Mouse (Mus musculus): Measurements from ENCODE around the gene Muc5b. TPM values are rescaled to one million over a fixed set of nuclear protein-coding genes. Genes with fewer than 3 reads are reported as not detected.

Gene Muc5b
- polyA plus RNA-seq, 1 experiment, result not detected

DNA sequence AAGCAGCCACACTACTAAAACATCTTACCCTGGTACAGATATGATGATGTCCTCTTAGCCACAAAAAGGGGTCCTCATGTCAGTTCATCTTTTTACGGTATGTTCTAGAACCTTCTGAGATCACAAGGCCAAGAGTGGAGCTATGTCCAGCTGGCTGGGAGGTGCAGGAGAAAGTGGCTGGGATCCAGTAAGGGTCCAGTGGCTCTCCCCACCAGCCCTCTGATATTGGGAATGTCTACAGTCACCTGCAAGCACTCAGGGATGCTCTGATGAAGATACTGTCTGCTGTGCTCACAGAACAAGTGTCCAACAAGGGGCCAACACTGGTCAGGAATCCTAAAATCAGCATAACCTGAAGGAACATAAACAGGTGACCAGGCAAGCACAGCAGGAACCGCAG is 79.5 kb downstream of the Muc5b start, which contains the start of gene Tollip:
Tollip (minus strand) TSS at position 101 of the 400 bp plus-strand sequence.
- no peaks in the 10 kb centered on the region; the same call in 1 of the 2 replicates for H3K4me1 ChIP-seq (ENCODE audit: control insufficient read depth, insufficient read depth, low read length)
- TF ChIP-seq POLR2A (IDR thresholded peaks at IDR 0.05; ENCODE audit: borderline replicate concordance, control insufficient read depth, low read depth, low read length) (no peak), CTCF (IDR thresholded peaks at IDR 0.05; ENCODE audit: control insufficient read depth, insufficient read depth, low read length) (no peak)
- no peak within 1 kb of the TSS for H3K4me3 ChIP-seq (replicated peaks; ENCODE audit: control insufficient read depth, low read depth, low read length)
- 78% methylated on average over 2 of the region's 2 CpGs for WGBS
- no peak within 1 kb of the TSS for H3K27ac ChIP-seq (ENCODE audit: control insufficient read depth, insufficient read depth, low read depth, low read length, poor library complexity)

Other genes with a start within 250 kb of the Muc5b start
- gene Muc6, start 183.8 kb upstream of the Muc5b start, polyA plus RNA-seq (2011; ENCODE audit: insufficient read depth, insufficient read length, low replicate concordance, missing spikeins), result 0.25 TPM in 1 of 2 replicates, not detected in the other
- 0.75 TPM in 1 of 2 replicates, not detected in the other for gene Muc2, start 148.7 kb upstream of the Muc5b start, polyA plus RNA-seq (2011; ENCODE audit: insufficient read depth, insufficient read length, low replicate concordance, missing spikeins)
- gene Muc5ac, start 50.1 kb upstream of the Muc5b start, polyA plus RNA-seq (2011; ENCODE audit: insufficient read depth, insufficient read length, low replicate concordance, missing spikeins), result not detected in 2 replicates
- gene Tollip, start 79.4 kb downstream of the Muc5b start, polyA plus RNA-seq (2011; ENCODE audit: insufficient read depth, insufficient read length, low replicate concordance, missing spikeins), result 19.7 and 30.1 TPM in 2 replicates
- not detected in 2 replicates for gene Brsk2, start 110.7 kb downstream of the Muc5b start, polyA plus RNA-seq (2011; ENCODE audit: insufficient read depth, insufficient read length, low replicate concordance, missing spikeins)
- gene Mob2, start 222.0 kb downstream of the Muc5b start, polyA plus RNA-seq (2011; ENCODE audit: insufficient read depth, insufficient read length, low replicate concordance, missing spikeins), result 28.2 and 34.3 TPM in 2 replicates